Mouse (Mus musculus) G1E (cell line): ENCODE data around the gene Tarm1.

Source experiments
- CTCF ChIP-seq: IDR thresholded peaks from 2 replicates; pipeline ENCODE4 v1.5.1; 2012; ENCODE audit warnings: low read depth, low read length, inconsistent platforms, mixed read lengths
- GATA1 ChIP-seq: IDR thresholded peaks from 2 replicates; pipeline ENCODE4 v1.6.1; 2012; ENCODE audit warnings: borderline replicate concordance, low read length, inconsistent platforms, mixed read lengths
- TAL1 ChIP-seq: conservative IDR thresholded peaks from 2 replicates; pipeline ENCODE4 v1.6.1; 2012; ENCODE audit warnings: low read depth, low read length, inconsistent platforms, mixed read lengths

DNA sequence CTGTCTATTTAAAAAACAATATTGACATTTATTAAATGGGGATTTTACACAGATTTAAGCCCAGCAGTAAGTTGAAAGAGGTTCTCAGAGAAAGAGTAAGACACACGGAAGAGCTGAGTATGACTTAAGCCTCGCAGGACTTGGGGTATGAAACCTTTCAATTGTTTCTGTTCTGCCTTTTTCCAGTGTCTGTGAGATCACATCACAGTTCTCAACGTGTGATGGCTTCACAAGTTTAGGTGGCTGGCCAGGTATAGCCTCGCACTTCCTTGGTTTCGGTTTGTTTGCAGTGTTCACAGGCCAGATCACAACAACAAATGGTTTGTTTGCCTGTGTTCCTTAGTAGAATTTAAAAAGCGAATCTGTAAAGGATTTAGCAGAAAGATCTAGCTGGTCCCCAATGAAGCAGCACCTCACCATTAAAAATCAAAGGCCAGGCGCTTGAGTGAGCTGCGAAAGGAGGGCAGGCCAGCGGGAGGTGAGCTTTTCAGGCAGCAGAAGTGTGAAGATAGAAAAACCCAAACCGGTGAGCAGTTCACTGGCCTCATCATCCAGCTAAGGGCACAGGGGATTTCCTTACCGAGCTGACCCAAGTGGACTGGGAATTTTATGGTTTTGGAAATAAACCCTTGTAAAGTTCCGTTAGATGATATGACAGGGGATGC, 49.5 kb downstream of the Tarm1 start:
- no peak for TF ChIP-seq GATA1
- no peak for TF ChIP-seq CTCF
- TF ChIP-seq TAL1: no peak
